7 mouse cellular contexts compared by ENCODE assay signal in the genomic region with DNA sequence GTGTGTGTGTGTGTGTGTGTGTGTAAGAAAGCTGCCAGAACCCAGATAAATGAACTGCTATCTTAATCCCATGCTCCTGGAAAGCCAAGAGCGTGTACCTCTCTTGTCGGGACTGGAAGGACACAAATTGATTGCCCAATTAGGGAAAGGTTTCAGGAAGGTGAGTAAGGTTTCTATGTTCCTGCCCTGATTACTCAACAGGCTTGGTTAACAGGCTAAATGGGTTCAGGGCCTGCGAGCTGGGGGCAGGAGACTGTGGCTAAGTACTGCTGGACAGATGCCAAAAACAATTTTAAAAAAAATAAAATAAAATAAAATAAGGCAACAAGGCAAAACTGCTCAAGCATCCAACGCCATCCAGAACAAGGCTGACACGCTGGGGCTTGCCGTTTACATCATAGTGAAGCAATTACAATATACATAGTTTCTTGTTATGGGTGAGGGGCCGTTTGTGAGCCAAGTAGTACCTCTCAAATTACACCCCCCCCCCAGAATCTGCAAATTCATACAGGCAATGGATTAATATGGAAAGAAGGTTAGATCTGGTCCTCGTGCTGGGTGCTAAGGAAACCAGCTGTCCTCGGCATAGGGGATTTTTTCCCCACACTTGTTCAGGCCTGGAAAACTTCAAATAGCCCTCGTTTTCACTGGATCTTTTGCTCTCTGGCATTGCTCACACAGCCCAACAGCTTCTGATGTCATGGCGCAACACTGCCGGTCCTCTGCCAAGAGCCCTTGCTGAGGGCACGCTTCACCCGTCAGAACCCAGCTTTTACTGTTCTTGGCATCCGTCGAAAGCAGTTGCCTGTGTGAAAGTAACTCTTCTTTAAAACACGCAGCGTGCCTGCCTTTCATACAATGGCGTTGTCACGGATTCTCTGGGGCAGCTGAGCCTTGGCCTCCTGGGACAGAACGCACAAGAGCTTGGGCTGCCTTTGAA.
DNase-seq lines count a peak whose midpoint lies in the region; ATAC-seq and TF ChIP-seq lines count a peak whose summit lies in the region.

No protein-coding gene starts in this region.

- H3K27me3 ChIP-seq in hindbrain, embryonic 10.5 days (ENCODE audit: insufficient read depth, poor library complexity, severe bottlenecking), result no peaks in the 10 kb centered on the region
- no peaks in the 10 kb centered on the region for H3K27me3 ChIP-seq in lung, embryonic 14.5 days (ENCODE audit: insufficient read depth, low read length)

- no peak overlapping the region for H3K4me3 ChIP-seq in embryonic fibroblast, embryonic 13.5 days (ENCODE audit: insufficient read depth, low read length)
- no peak overlapping the region for H3K4me3 ChIP-seq in hindbrain, embryonic 10.5 days
- H3K4me3 ChIP-seq in lung, embryonic 14.5 days (ENCODE audit: low read depth, low read length), result no peak overlapping the region

- H3K9me3 ChIP-seq in hindbrain, embryonic 10.5 days, result no peaks in the 10 kb centered on the region
- H3K9me3 ChIP-seq in lung, embryonic 14.5 days (ENCODE audit: low read depth, low read length), result no peaks in the 10 kb centered on the region

- no peak overlapping the region for H3K4me2 ChIP-seq in lung, embryonic 14.5 days

- 0 out of 2 replicates have a peak, but pooled peaks have one; percentile 41 for ATAC-seq in lung, embryonic 14.5 days (ENCODE audit: insufficient read depth)

- no peak for TF ChIP-seq POLR2A in embryonic fibroblast, embryonic 13.5 days (IDR thresholded peaks at IDR 0.05; ENCODE audit: low read depth, low read length)

- H3K36me3 ChIP-seq in hindbrain, embryonic 10.5 days, result no peaks in the 10 kb centered on the region
- H3K36me3 ChIP-seq in lung, embryonic 14.5 days (ENCODE audit: insufficient read depth), result no peaks in the 10 kb centered on the region

- intact Hi-C loops in left cerebral cortex, postnatal 10 days (cut with DNase I), result no loop called here
- intact Hi-C loops in left cerebral cortex, postnatal 36 days (cut with DNase I), result loop anchor here (10.0 kb wide), 1 partner anchor 387 kb away; no protein-coding TSS in a partner anchor

- H3K4me1 ChIP-seq in embryonic fibroblast, embryonic 13.5 days (ENCODE audit: control insufficient read depth, insufficient read depth, low read length), result no peaks in the 10 kb centered on the region
- H3K4me1 ChIP-seq in hindbrain, embryonic 10.5 days (replicated peaks), result peaks cover 12% of the 10 kb centered on the region; the same call in 1 of the 2 replicates
- H3K4me1 ChIP-seq in lung, embryonic 14.5 days (ENCODE audit: insufficient read depth), result no peaks in the 10 kb centered on the region

- no peak for TF ChIP-seq CTCF in embryonic fibroblast, embryonic 13.5 days (IDR thresholded peaks at IDR 0.05; ENCODE audit: borderline replicate concordance, insufficient read depth, low read length)
- TF ChIP-seq CTCF in lung, embryonic 14.5 days (IDR thresholded peaks at IDR 0.05; ENCODE audit: low read depth), result no peak

- 66% methylated on average over 21 of the region's 21 CpGs for WGBS in hindbrain, embryonic 10.5 days
- 56% methylated on average over 21 of the region's 21 CpGs for WGBS in lung, embryonic 14.5 days

- peak overlapping the region; percentile 50 for H3K27ac ChIP-seq in embryonic fibroblast, embryonic 13.5 days (ENCODE audit: insufficient read depth, low read length)
- peak overlapping the region; percentile 72 for H3K27ac ChIP-seq in hindbrain, embryonic 10.5 days
- peak overlapping the region; percentile 65 for H3K27ac ChIP-seq in lung, embryonic 14.5 days (ENCODE audit: low read depth)

- peak; percentile 58 to 65 for DNase-seq in left cerebral cortex, postnatal 10 days (ENCODE audit: extremely low spot score in 1 of 2, low spot score in 2 of 2)
- DNase-seq in left cerebral cortex, postnatal 36 days (ENCODE audit: low spot score in 2 of 2), result no peak
- DNase-seq in hindbrain, embryonic 10.5 days (ENCODE audit: low spot score), result no peak
- peak; percentile 74 for DNase-seq in lung, embryonic 14.5 days
- DNase-seq in skeletal muscle tissue, adult 2 months (ENCODE audit: low read depth, low spot score), result peak; percentile 35
- no peak for DNase-seq in urinary bladder, adult 2 months (ENCODE audit: low spot score)

- H3K9ac ChIP-seq in lung, embryonic 14.5 days, result no peak overlapping the region

Comparison
In these comparisons a context has a peak if more than half of its experiments do, and no peak if none do; other contexts are left out.
1. DNase-seq: peak in left cerebral cortex, postnatal 10 days (2 of 2), lung, embryonic 14.5 days (single experiment) and skeletal muscle tissue, adult 2 months (single experiment); none in left cerebral cortex, postnatal 36 days (0 of 2), hindbrain, embryonic 10.5 days (single experiment) and urinary bladder, adult 2 months (single experiment).
2. Peak in every context shown above with its lines, with median percentiles within 50 percentile points of each other: H3K27ac ChIP-seq.